ENCODE assay signal across 24 mouse cellular contexts in genomic region chr10:79541522-79541921, GRCm38 (mm10). TPM values are rescaled to one million over a fixed set of nuclear protein-coding genes. Genes with fewer than 3 reads are reported as not detected.
A peak's percentile ranks its signal among the peaks of the same experiment; 100 is the strongest.
DNase-seq lines count a peak whose midpoint lies in the region; ATAC-seq and TF ChIP-seq lines count a peak whose summit lies in the region.
"Had no signal": no experiment of that assay in that cellular context is flagged by ENCODE, and none has a peak within 500 bp of the region (broad histone marks: within the 10 kb centered on the region; RNA-seq: fewer than 3 reads in every experiment).

No protein-coding gene starts in this region.

- H3K27me3 ChIP-seq in forebrain, embryonic 10.5 days (ENCODE audit: poor library complexity, severe bottlenecking) = no peaks in the 10 kb centered on the region
- no peaks in the 10 kb centered on the region for H3K27me3 ChIP-seq in forebrain, postnatal 0 days (ENCODE audit: insufficient read depth, low read length)
- no peaks in the 10 kb centered on the region for H3K27me3 ChIP-seq in kidney, embryonic 15.5 days
- no peaks in the 10 kb centered on the region for H3K27me3 ChIP-seq in forebrain, embryonic 15.5 days
- H3K27me3 ChIP-seq: embryonic facial prominence, embryonic 15.5 days; forebrain, embryonic 13.5 days; limb, embryonic 15.5 days; neural tube, embryonic 12.5 days had no signal

- H3K4me1 ChIP-seq in forebrain, embryonic 10.5 days = no peaks in the 10 kb centered on the region
- H3K4me1 ChIP-seq in forebrain, postnatal 0 days (ENCODE audit: insufficient read depth) = no peaks in the 10 kb centered on the region
- H3K4me1 ChIP-seq in kidney, embryonic 15.5 days = no peaks in the 10 kb centered on the region
- H3K4me1 ChIP-seq in forebrain, embryonic 15.5 days = no peaks in the 10 kb centered on the region
- H3K4me1 ChIP-seq: embryonic facial prominence, embryonic 15.5 days; forebrain, embryonic 13.5 days; limb, embryonic 15.5 days; midbrain, embryonic 10.5 days; neural tube, embryonic 12.5 days had no signal

- no peak for TF ChIP-seq CTCF in forebrain, postnatal 0 days (IDR thresholded peaks at IDR 0.05; ENCODE audit: low read depth)

- no peak overlapping the region for H3K9ac ChIP-seq in forebrain, postnatal 0 days
- no peak overlapping the region for H3K9ac ChIP-seq in kidney, embryonic 15.5 days
- H3K9ac ChIP-seq in forebrain, embryonic 15.5 days (replicated peaks) = no peak overlapping the region
- H3K9ac ChIP-seq: embryonic facial prominence, embryonic 15.5 days; forebrain, embryonic 13.5 days; limb, embryonic 15.5 days; neural tube, embryonic 12.5 days had no signal

- no peak overlapping the region for H3K4me3 ChIP-seq in forebrain, embryonic 10.5 days
- H3K4me3 ChIP-seq in forebrain, postnatal 0 days (ENCODE audit: low read depth, low read length) = no peak overlapping the region
- no peak overlapping the region for H3K4me3 ChIP-seq in kidney, embryonic 15.5 days (replicated peaks)
- H3K4me3 ChIP-seq in forebrain, embryonic 15.5 days = no peak overlapping the region
- H3K4me3 ChIP-seq: embryonic facial prominence, embryonic 15.5 days; forebrain, embryonic 13.5 days; limb, embryonic 15.5 days; midbrain, embryonic 10.5 days; neural tube, embryonic 12.5 days had no signal

- peak; percentile 13 for DNase-seq in forebrain, embryonic 10.5 days (ENCODE audit: extremely low spot score, low spot score)
- DNase-seq in forebrain, postnatal 0 days = no peak
- DNase-seq in kidney, adult 11 months = peak; percentile 60
- peak; percentile 18 for DNase-seq in urinary bladder, adult 2 months (ENCODE audit: low spot score)
- DNase-seq in urinary bladder, postnatal 36 days (ENCODE audit: low spot score in 2 of 2) = no peak
- peak; percentile 31 to 59 for DNase-seq in kidney, postnatal 4 days
- DNase-seq: adrenal gland, postnatal 14 days; B cell, adult 2 months; cerebellum, adult 9-10 months; heart, postnatal 14 days; layer of hippocampus, postnatal 36 days; lung, postnatal 36 days; thymus, adult 18-20 months had no signal

- no peak overlapping the region for H3K4me2 ChIP-seq in forebrain, postnatal 0 days (ENCODE audit: low read depth)
- H3K4me2 ChIP-seq in kidney, embryonic 15.5 days = no peak overlapping the region
- H3K4me2 ChIP-seq in forebrain, embryonic 15.5 days (replicated peaks) = no peak overlapping the region
- H3K4me2 ChIP-seq: embryonic facial prominence, embryonic 15.5 days; forebrain, embryonic 13.5 days; limb, embryonic 15.5 days; neural tube, embryonic 12.5 days had no signal

- peaks cover 94% of the 10 kb centered on the region for H3K36me3 ChIP-seq in forebrain, embryonic 10.5 days (replicated peaks)
- H3K36me3 ChIP-seq in forebrain, postnatal 0 days (ENCODE audit: insufficient read depth) = peaks cover 72% of the 10 kb centered on the region
- H3K36me3 ChIP-seq in kidney, embryonic 15.5 days = peaks cover 87% of the 10 kb centered on the region
- peaks cover 71% of the 10 kb centered on the region for H3K36me3 ChIP-seq in forebrain, embryonic 15.5 days

- no peaks in the 10 kb centered on the region for H3K9me3 ChIP-seq in forebrain, embryonic 10.5 days
- no peaks in the 10 kb centered on the region for H3K9me3 ChIP-seq in forebrain, postnatal 0 days (ENCODE audit: low read length)
- no peaks in the 10 kb centered on the region for H3K9me3 ChIP-seq in kidney, embryonic 15.5 days (replicated peaks)
- H3K9me3 ChIP-seq in forebrain, embryonic 15.5 days = no peaks in the 10 kb centered on the region
- H3K9me3 ChIP-seq: embryonic facial prominence, embryonic 15.5 days; forebrain, embryonic 13.5 days; limb, embryonic 15.5 days; midbrain, embryonic 10.5 days; neural tube, embryonic 12.5 days had no signal

- WGBS in forebrain, embryonic 10.5 days = 83% methylated on average over 15 of the region's 15 CpGs
- WGBS in forebrain, postnatal 0 days = 82% methylated on average over 15 of the region's 15 CpGs
- WGBS in kidney, embryonic 15.5 days = 82% methylated on average over 15 of the region's 15 CpGs
- WGBS in forebrain, embryonic 15.5 days = 72% methylated on average over 15 of the region's 15 CpGs

- ATAC-seq in forebrain, postnatal 0 days = no peak
- no peak for ATAC-seq in kidney, embryonic 15.5 days (replicated peaks; ENCODE audit: low FRiP score)
- ATAC-seq in forebrain, embryonic 15.5 days (replicated peaks) = no peak
- ATAC-seq: forebrain, embryonic 13.5 days; hindbrain, embryonic 16.5 days had no signal

- H3K27ac ChIP-seq in forebrain, embryonic 10.5 days = no peak overlapping the region
- no peak overlapping the region for H3K27ac ChIP-seq in forebrain, postnatal 0 days (ENCODE audit: low read depth, low read length)
- no peak overlapping the region for H3K27ac ChIP-seq in kidney, embryonic 15.5 days
- no peak overlapping the region for H3K27ac ChIP-seq in forebrain, embryonic 15.5 days (replicated peaks)
- H3K27ac ChIP-seq: embryonic facial prominence, embryonic 15.5 days; forebrain, embryonic 13.5 days; limb, embryonic 15.5 days; midbrain, embryonic 10.5 days; neural tube, embryonic 12.5 days had no signal

RNA-seq across cellular contexts. Expression of gene Plpp2, which starts 7.9 kb away (rescaled TPM):
- polyA plus RNA-seq in forebrain, embryonic 10.5 days (2016; fragmentation: Nextera tagmentation; extraction: Ambion mirVana) = 26.0 and 28.8 TPM in 2 replicates
- total RNA-seq in forebrain, postnatal 0 days (2014; rRNA removed) = 18.5 and 24.1 TPM in 2 replicates
- polyA plus RNA-seq in forebrain, postnatal 0 days (2015; fragmentation: Nextera tagmentation; extraction: Ambion mirVana) = 11.0 and 13.1 TPM in 2 replicates
- 42.0 and 45.7 TPM in 2 replicates for polyA plus RNA-seq in kidney, embryonic 15.5 days (2015; fragmentation: Nextera tagmentation; extraction: Ambion mirVana)
- polyA plus RNA-seq in urinary bladder, adult 2 months (2012; rRNA removed) = 21.5 and 29.1 TPM in 2 replicates
- 8.8 and 10.7 TPM in 2 replicates for polyA plus RNA-seq in forebrain, embryonic 15.5 days (2015; fragmentation: Nextera tagmentation; extraction: Ambion mirVana)

RNA-seq across cellular contexts. Expression of gene Mier2, which starts 13.5 kb away (rescaled TPM):
- polyA plus RNA-seq in forebrain, embryonic 10.5 days (2016; fragmentation: Nextera tagmentation; extraction: Ambion mirVana) = 65.0 and 73.5 TPM in 2 replicates
- total RNA-seq in forebrain, postnatal 0 days (2014; rRNA removed) = 70.0 and 73.0 TPM in 2 replicates
- polyA plus RNA-seq in forebrain, postnatal 0 days (2015; fragmentation: Nextera tagmentation; extraction: Ambion mirVana) = 37.5 and 38.6 TPM in 2 replicates
- 48.6 and 53.6 TPM in 2 replicates for polyA plus RNA-seq in kidney, embryonic 15.5 days (2015; fragmentation: Nextera tagmentation; extraction: Ambion mirVana)
- polyA plus RNA-seq in urinary bladder, adult 2 months (2012; rRNA removed) = 54.3 and 59.5 TPM in 2 replicates
- polyA plus RNA-seq in forebrain, embryonic 15.5 days (2015; fragmentation: Nextera tagmentation; extraction: Ambion mirVana) = 60.1 and 61.7 TPM in 2 replicates

RNA-seq across cellular contexts. Expression of gene Theg, which starts 45.6 kb away (rescaled TPM):
- polyA plus RNA-seq in forebrain, embryonic 10.5 days (2016; fragmentation: Nextera tagmentation; extraction: Ambion mirVana) = not detected in 2 replicates
- not detected in 2 replicates for total RNA-seq in forebrain, postnatal 0 days (2014; rRNA removed)
- polyA plus RNA-seq in forebrain, postnatal 0 days (2015; fragmentation: Nextera tagmentation; extraction: Ambion mirVana) = not detected in 2 replicates
- polyA plus RNA-seq in kidney, embryonic 15.5 days (2015; fragmentation: Nextera tagmentation; extraction: Ambion mirVana) = not detected in 2 replicates
- not detected in 2 replicates for polyA plus RNA-seq in urinary bladder, adult 2 months (2012; rRNA removed)
- polyA plus RNA-seq in forebrain, embryonic 15.5 days (2015; fragmentation: Nextera tagmentation; extraction: Ambion mirVana) = not detected in 2 replicates
- total RNA-seq: adrenal gland, postnatal 14 days; granulocyte monocyte progenitor cell, adult 5-6 weeks; heart, postnatal 14 days; left cerebral cortex, postnatal 25 days had no signal
- polyA plus RNA-seq: embryonic facial prominence, embryonic 15.5 days; forebrain, embryonic 13.5 days; hindbrain, embryonic 16.5 days; large intestine, adult 2 months; limb, embryonic 15.5 days; midbrain, embryonic 10.5 days; neural tube, embryonic 12.5 days had no signal

Comparison
In these comparisons a context has a peak if more than half of its experiments do, and no peak if none do; other contexts are left out.
1. DNase-seq: peak in forebrain, embryonic 10.5 days (single experiment), kidney, adult 11 months (single experiment), urinary bladder, adult 2 months (single experiment) and kidney, postnatal 4 days (2 of 2); none in forebrain, postnatal 0 days (single experiment) and urinary bladder, postnatal 36 days (0 of 2).